ENCODE assay signal across 10 mouse cellular contexts in the genomic region with DNA sequence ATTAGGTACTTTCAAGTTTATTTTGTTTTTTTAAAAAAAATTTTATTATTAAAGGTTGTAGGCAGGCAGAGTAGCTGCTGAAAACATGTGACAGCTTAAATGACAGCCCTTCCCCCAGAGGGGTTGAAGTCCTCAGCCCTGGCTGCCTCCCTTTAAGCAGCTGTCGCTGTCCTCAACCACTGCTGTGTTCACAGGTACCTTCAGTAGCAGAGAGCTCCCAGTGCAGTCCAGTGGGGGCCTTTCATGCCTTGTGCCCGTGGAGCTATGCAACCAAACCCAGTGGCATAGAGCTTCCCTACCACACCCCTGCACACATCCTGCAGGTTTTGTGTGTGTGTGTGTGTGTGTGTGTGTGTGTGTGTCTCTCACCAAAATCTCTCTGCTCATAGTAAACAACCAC. TPM values are rescaled to one million over a fixed set of nuclear protein-coding genes. Genes with fewer than 3 reads are reported as not detected.
DNase-seq lines count a peak whose midpoint lies in the region; ATAC-seq and TF ChIP-seq lines count a peak whose summit lies in the region.
"Had no signal": no experiment of that assay in that cellular context is flagged by ENCODE, and none has a peak within 500 bp of the region (broad histone marks: within the 10 kb centered on the region; RNA-seq: fewer than 3 reads in every experiment).

No protein-coding gene starts in this region.

- TF ChIP-seq CTCF in heart, postnatal 0 days (IDR thresholded peaks at IDR 0.05; ENCODE audit: low read depth): no peak
- TF ChIP-seq CTCF in CH12.LX (conservative IDR thresholded peaks at IDR 0.05 in 1 of 2, IDR thresholded peaks at IDR 0.05 in 1 of 2; ENCODE audit: low read depth in 2 of 2, low read length in 2 of 2): no peak
- no peak for TF ChIP-seq CTCF in midbrain, postnatal 0 days (IDR thresholded peaks at IDR 0.05)

- H3K27ac ChIP-seq in heart, postnatal 0 days (ENCODE audit: low read depth): no peak overlapping the region
- H3K27ac ChIP-seq in CH12.LX (ENCODE audit: insufficient read depth, low read depth): no peak overlapping the region
- H3K27ac ChIP-seq in intestine, embryonic 15.5 days: no peak overlapping the region
- no peak overlapping the region for H3K27ac ChIP-seq in midbrain, postnatal 0 days (ENCODE audit: low read depth, low read length)
- H3K27ac ChIP-seq: embryonic facial prominence, embryonic 15.5 days; limb, embryonic 15.5 days had no signal

- dilution Hi-C loops in CH12.LX (cut with MboI; ENCODE audit: extremely low pct_ligation_motif_present, extremely low pct_unique_long_range_greater_than_20kb, low sequenced_read_pairs): no loop called here

- no peak overlapping the region for H3K4me3 ChIP-seq in heart, postnatal 0 days (ENCODE audit: low read depth, low read length)
- no peak overlapping the region for H3K4me3 ChIP-seq in CH12.LX (replicated peaks in 1 of 3; ENCODE audit: low read depth in 2 of 3, low read length in 2 of 3, poor library complexity in 1 of 3)
- H3K4me3 ChIP-seq in intestine, embryonic 15.5 days (replicated peaks): no peak overlapping the region
- H3K4me3 ChIP-seq in midbrain, postnatal 0 days (ENCODE audit: low read depth, low read length): no peak overlapping the region
- H3K4me3 ChIP-seq: embryonic facial prominence, embryonic 15.5 days; limb, embryonic 15.5 days had no signal

- TF ChIP-seq RAD21 in CH12.LX (IDR thresholded peaks at IDR 0.05; ENCODE audit: low read depth, low read length): no peak

- peaks cover 3% of the 10 kb centered on the region; the same call in 1 of the 2 replicates for H3K9me3 ChIP-seq in heart, postnatal 0 days (replicated peaks; ENCODE audit: control insufficient read depth, low read length)
- peaks cover 7% of the 10 kb centered on the region for H3K9me3 ChIP-seq in CH12.LX (replicated peaks; ENCODE audit: low read length)
- no peaks in the 10 kb centered on the region for H3K9me3 ChIP-seq in intestine, embryonic 15.5 days
- H3K9me3 ChIP-seq in midbrain, postnatal 0 days (ENCODE audit: low read length): no peaks in the 10 kb centered on the region
- H3K9me3 ChIP-seq: limb, embryonic 15.5 days had no signal

- peak; percentile 38 for DNase-seq in heart, postnatal 0 days (ENCODE audit: low spot score)
- DNase-seq in heart, postnatal 14 days: no peak
- peak; percentile 44 for DNase-seq in CH12.LX (ENCODE audit: extremely low read depth)
- no peak for DNase-seq in midbrain, postnatal 0 days (ENCODE audit: low spot score)
- DNase-seq in c-Kit-positive CD71-positive TER-119-positive erythroid progenitor cells, embryonic 14.5 days (ENCODE audit: low spot score): no peak
- no peak for DNase-seq in embryo, embryonic 10.5 days (ENCODE audit: low spot score)
- no peak for DNase-seq in layer of hippocampus, adult 11-12 months (ENCODE audit: low spot score)

- H3K79me2 ChIP-seq in CH12.LX (replicated peaks; ENCODE audit: control insufficient read depth, extremely low read depth, insufficient read depth, poor library complexity, severe bottlenecking): peaks cover 67% of the 10 kb centered on the region

- H3K27me3 ChIP-seq in heart, postnatal 0 days (ENCODE audit: control insufficient read depth, insufficient read depth, low read length): no peaks in the 10 kb centered on the region
- no peaks in the 10 kb centered on the region for H3K27me3 ChIP-seq in CH12.LX (replicated peaks)
- no peaks in the 10 kb centered on the region for H3K27me3 ChIP-seq in intestine, embryonic 15.5 days (replicated peaks)
- H3K27me3 ChIP-seq in midbrain, postnatal 0 days (ENCODE audit: insufficient read depth, low read length): no peaks in the 10 kb centered on the region
- H3K27me3 ChIP-seq: embryonic facial prominence, embryonic 15.5 days; limb, embryonic 15.5 days had no signal

- no peak overlapping the region for H3K9ac ChIP-seq in heart, postnatal 0 days (replicated peaks; ENCODE audit: low read depth, low read length)
- no peak overlapping the region for H3K9ac ChIP-seq in CH12.LX (ENCODE audit: insufficient read depth, low read depth)
- no peak overlapping the region for H3K9ac ChIP-seq in intestine, embryonic 15.5 days
- H3K9ac ChIP-seq in midbrain, postnatal 0 days (replicated peaks; ENCODE audit: low read length, poor library complexity, severe bottlenecking): no peak overlapping the region
- H3K9ac ChIP-seq: embryonic facial prominence, embryonic 15.5 days; limb, embryonic 15.5 days had no signal

- no peak for TF ChIP-seq EP300 in heart, postnatal 0 days (IDR thresholded peaks at IDR 0.05; ENCODE audit: low read depth)
- no peak for TF ChIP-seq EP300 in CH12.LX (IDR thresholded peaks at IDR 0.05; ENCODE audit: low read length)

- no peak overlapping the region for H3K4me2 ChIP-seq in heart, postnatal 0 days (ENCODE audit: low read depth, low read length)
- no peak overlapping the region for H3K4me2 ChIP-seq in CH12.LX (ENCODE audit: insufficient read depth, low read depth, poor library complexity, severe bottlenecking)
- no peak overlapping the region for H3K4me2 ChIP-seq in intestine, embryonic 15.5 days (replicated peaks)
- H3K4me2 ChIP-seq in midbrain, postnatal 0 days (ENCODE audit: low read depth, low read length, poor library complexity, severe bottlenecking): no peak overlapping the region
- H3K4me2 ChIP-seq: embryonic facial prominence, embryonic 15.5 days; limb, embryonic 15.5 days had no signal

- peaks cover 7% of the 10 kb centered on the region; the same call in 1 of the 2 replicates for H3K4me1 ChIP-seq in heart, postnatal 0 days (ENCODE audit: control insufficient read depth, insufficient read depth)
- H3K4me1 ChIP-seq in CH12.LX (ENCODE audit: control insufficient read depth in 1 of 2, insufficient read depth in 2 of 2): peaks cover 15 to 62% of the 10 kb centered on the region in 2 experiments
- H3K4me1 ChIP-seq in intestine, embryonic 15.5 days (replicated peaks): 0 out of 2 replicates have a peak, but pooled peaks cover 3% of the 10 kb centered on the region
- peaks cover 4% of the 10 kb centered on the region; the same call in 1 of the 2 replicates for H3K4me1 ChIP-seq in midbrain, postnatal 0 days (ENCODE audit: insufficient read depth, low read length)

- in situ Hi-C loops in CH12.LX (cut with MboI; ENCODE audit: low pct_ligation_motif_present, low pct_unique_long_range_greater_than_20kb, low sequenced_read_pairs): no loop called here

- WGBS in heart, postnatal 0 days: 16% methylated on average over 2 of the region's 2 CpGs
- whole genome bisulfite sequencing in intestine, embryonic 15.5 days: 31% methylated on average over 2 of the region's 2 CpGs
- 19% methylated on average over 2 of the region's 2 CpGs for WGBS in midbrain, postnatal 0 days

- peak; percentile 30; the same call in 1 of the 2 replicates for ATAC-seq in heart, postnatal 0 days (ENCODE audit: insufficient read depth, low read depth)
- peak; percentile 91 for ATAC-seq in intestine, embryonic 15.5 days
- ATAC-seq in midbrain, postnatal 0 days (ENCODE audit: low FRiP score): peak; percentile 34; the same call in 1 of the 2 replicates

- intact Hi-C loops in heart, postnatal 14 days (cut with DNase I): no loop called here

- no peak for TF ChIP-seq POLR2A in CH12.LX (IDR thresholded peaks at IDR 0.05; ENCODE audit: low read depth, low read length)

- H3K36me3 ChIP-seq in heart, postnatal 0 days (replicated peaks; ENCODE audit: control insufficient read depth, insufficient read depth, low read length): no peaks in the 10 kb centered on the region
- peaks cover 3 to 24% of the 10 kb centered on the region in 2 experiments for H3K36me3 ChIP-seq in CH12.LX (replicated peaks in 1 of 2; ENCODE audit: control insufficient read depth in 1 of 2, insufficient read depth in 1 of 2, low read length in 1 of 2)
- no peaks in the 10 kb centered on the region for H3K36me3 ChIP-seq in intestine, embryonic 15.5 days
- no peaks in the 10 kb centered on the region for H3K36me3 ChIP-seq in midbrain, postnatal 0 days (ENCODE audit: insufficient read depth, low read length)
- H3K36me3 ChIP-seq: embryonic facial prominence, embryonic 15.5 days; limb, embryonic 15.5 days had no signal

TF ChIP-seq in CH12.LX, 34 proteins besides CTCF, POLR2A, EP300 and RAD21:
- TF ChIP-seq NELFE (IDR thresholded peaks at IDR 0.05; ENCODE audit: low read depth, low read length) (no peak), UBTF (IDR thresholded peaks at IDR 0.05; ENCODE audit: low read depth, low read length) (no peak), MEF2A (IDR thresholded peaks at IDR 0.05; ENCODE audit: borderline replicate concordance, low read depth, low read length) (no peak), ETS1 (conservative IDR thresholded peaks at IDR 0.05; ENCODE audit: low read depth, low read length) (no peak), MAX (IDR thresholded peaks at IDR 0.05; ENCODE audit: low read length) (no peak), TBP (conservative IDR thresholded peaks at IDR 0.05; ENCODE audit: low read depth, low read length) (no peak), RCOR1 (conservative IDR thresholded peaks at IDR 0.05; ENCODE audit: low read depth, low read length) (no peak), ZKSCAN1 (IDR thresholded peaks at IDR 0.05; ENCODE audit: borderline replicate concordance, low read depth, low read length) (no peak), ELF1 (IDR thresholded peaks at IDR 0.05; ENCODE audit: low read depth, low read length) (no peak), POLR2AphosphoS2 (IDR thresholded peaks at IDR 0.05; ENCODE audit: low read depth, low read length) (no peak), SMC3 (IDR thresholded peaks at IDR 0.05; ENCODE audit: low read depth, low read length) (no peak), PAX5 (IDR thresholded peaks at IDR 0.05; ENCODE audit: low read length) (no peak), CHD1 (IDR thresholded peaks at IDR 0.05; ENCODE audit: low read depth, low read length) (no peak), KAT2A (IDR thresholded peaks at IDR 0.05; ENCODE audit: insufficient replicate concordance, low read length) (no peak), GABPA (IDR thresholded peaks at IDR 0.05; ENCODE audit: insufficient replicate concordance, low read depth, low read length) (no peak), CHD2 (IDR thresholded peaks at IDR 0.05; ENCODE audit: low read length) (no peak), MYC (IDR thresholded peaks at IDR 0.05; ENCODE audit: low read depth, low read length) (no peak), JUND (conservative IDR thresholded peaks at IDR 0.05; ENCODE audit: low read depth, low read length) (no peak)

RNA-seq across cellular contexts. Expression of gene Tbl1xr1, which starts 38.8 kb away (rescaled TPM):
- 17.2 and 17.9 TPM in 2 replicates for total RNA-seq in heart, postnatal 0 days (2014; rRNA removed; ENCODE audit: low replicate concordance)
- polyA plus RNA-seq in heart, postnatal 0 days (2015; fragmentation: Nextera tagmentation; extraction: Ambion mirVana): 6.1 and 7.7 TPM in 2 replicates
- 10 to 100 TPM; 66.3 to 70.0 TPM for total RNA-seq in heart, postnatal 14 days (2021)
- total RNA-seq in CH12.LX (2012; rRNA removed) (37.9 and 39.9 TPM in 2 replicates), CH12.LX (2014; rRNA removed) (30.0 and 33.7 TPM in 2 replicates)
- 31.1 and 38.3 TPM in 2 replicates for polyA plus RNA-seq in CH12.LX (2012; ENCODE audit: insufficient read length, low read depth)
- polyA plus RNA-seq in intestine, embryonic 15.5 days (2015; fragmentation: Nextera tagmentation; extraction: Ambion mirVana): 12.9 and 13.5 TPM in 2 replicates
- 29.3 and 39.2 TPM in 2 replicates for total RNA-seq in midbrain, postnatal 0 days (2014; rRNA removed)
- 11.6 and 12.7 TPM in 2 replicates for polyA plus RNA-seq in midbrain, postnatal 0 days (2015; fragmentation: Nextera tagmentation; extraction: Ambion mirVana)

Comparison
In these comparisons a context has a peak if more than half of its experiments do, and no peak if none do; other contexts are left out.
1. DNase-seq: peak in heart, postnatal 0 days (single experiment) and CH12.LX (single experiment); none in heart, postnatal 14 days (0 of 2), midbrain, postnatal 0 days (single experiment), c-Kit-positive CD71-positive TER-119-positive erythroid progenitor cells, embryonic 14.5 days (single experiment), embryo, embryonic 10.5 days (single experiment) and layer of hippocampus, adult 11-12 months (single experiment).
2. ATAC-seq: peak in every context shown above with its lines; median percentile 91 in intestine, embryonic 15.5 days; 34 in midbrain, postnatal 0 days; 30 in heart, postnatal 0 days.